Mouse (Mus musculus) spleen, postnatal 4 days (tissue): Measurements from ENCODE around the gene Spint2.
"Not testable (repeated sequence)": the region's sequence is repeated elsewhere in the genome, so short reads cannot be mapped to it uniquely, and the experiment has no call there.

Source experiments
- DNase-seq, 2 experiments: peaks; one replicate each; pipeline ENCODE4 v3.0.0; 2022; ENCODE audit warnings: low spot score in 2 of 2

Gene Spint2

GRCm38 (mm10) chr7:29244732-29245416 lies 36.8 kb downstream of the Spint2 start:
- peak; percentile 37 to 76 for DNase-seq

GRCm38 (mm10) chr7:29238019-29238967 lies 43.4 kb downstream of the Spint2 start, which contains the start of gene Yif1b:
Yif1b (plus strand) TSS chr7:29238329.
- peak; percentile 98 to 99 for DNase-seq

GRCm38 (mm10) chr7:29237596-29237995 lies 44.1 kb downstream of the Spint2 start:
- not testable (repeated sequence) for DNase-seq

GRCm38 (mm10) chr7:29236593-29236992 lies 45.1 kb downstream of the Spint2 start:
- no peak for DNase-seq

- DNase-seq, result no peak
These were observed 47.1 kb downstream of the Spint2 start for GRCm38 (mm10) chr7:29234661-29235060.

GRCm38 (mm10) chr7:29233745-29234144 lies 48.0 kb downstream of the Spint2 start:
- no peak for DNase-seq

GRCm38 (mm10) chr7:29232247-29233013 lies 49.3 kb downstream of the Spint2 start, which contains the start of gene Kcnk6:
Kcnk6 (minus strand) TSS chr7:29232515.
- DNase-seq, result peak; percentile 30 to 74

GRCm38 (mm10) chr7:29231517-29231916 lies 50.2 kb downstream of the Spint2 start:
- no peak for DNase-seq

- DNase-seq, result no peak
These were observed 51.2 kb downstream of the Spint2 start for GRCm38 (mm10) chr7:29230560-29230959.

- DNase-seq, result no peak
These were observed 53.5 kb downstream of the Spint2 start for GRCm38 (mm10) chr7:29228202-29228601.

- no peak for DNase-seq
These were observed 56.2 kb downstream of the Spint2 start for GRCm38 (mm10) chr7:29225520-29225919.

- DNase-seq, result no peak
These were observed 56.8 kb downstream of the Spint2 start for GRCm38 (mm10) chr7:29224756-29225394.

- DNase-seq, result no peak
These were observed 66.9 kb downstream of the Spint2 start for GRCm38 (mm10) chr7:29214846-29215245.

- DNase-seq, result no peak
These were observed 67.5 kb downstream of the Spint2 start for GRCm38 (mm10) chr7:29214236-29214635.

GRCm38 (mm10) chr7:29213675-29214082 lies 68.0 kb downstream of the Spint2 start, which contains the start of gene Catsperg1:
Catsperg1 (minus strand) TSS chr7:29214035.
- no peak for DNase-seq

- DNase-seq, result not testable (repeated sequence)
These were observed 68.7 kb downstream of the Spint2 start for GRCm38 (mm10) chr7:29212775-29213560.

GRCm38 (mm10) chr7:29212199-29212765 lies 69.4 kb downstream of the Spint2 start:
- no peak for DNase-seq

GRCm38 (mm10) chr7:29211415-29212198 lies 70.1 kb downstream of the Spint2 start:
- peak; percentile 85 to 88 for DNase-seq

GRCm38 (mm10) chr7:29211013-29211412 lies 70.7 kb downstream of the Spint2 start:
- peak; percentile 62 to 70 for DNase-seq
